Mouse (Mus musculus): ENCODE results near the gene Cxcl5. TPM values are rescaled to one million over a fixed set of nuclear protein-coding genes. Genes with fewer than 3 reads are reported as not detected.

The Cxcl5 gene
- 1 to 10 TPM in 2 of 4 experiments, under 1 TPM in 2; 0.39 to 4.6 (median 2.1) TPM for total RNA-seq (2022)

DNA sequence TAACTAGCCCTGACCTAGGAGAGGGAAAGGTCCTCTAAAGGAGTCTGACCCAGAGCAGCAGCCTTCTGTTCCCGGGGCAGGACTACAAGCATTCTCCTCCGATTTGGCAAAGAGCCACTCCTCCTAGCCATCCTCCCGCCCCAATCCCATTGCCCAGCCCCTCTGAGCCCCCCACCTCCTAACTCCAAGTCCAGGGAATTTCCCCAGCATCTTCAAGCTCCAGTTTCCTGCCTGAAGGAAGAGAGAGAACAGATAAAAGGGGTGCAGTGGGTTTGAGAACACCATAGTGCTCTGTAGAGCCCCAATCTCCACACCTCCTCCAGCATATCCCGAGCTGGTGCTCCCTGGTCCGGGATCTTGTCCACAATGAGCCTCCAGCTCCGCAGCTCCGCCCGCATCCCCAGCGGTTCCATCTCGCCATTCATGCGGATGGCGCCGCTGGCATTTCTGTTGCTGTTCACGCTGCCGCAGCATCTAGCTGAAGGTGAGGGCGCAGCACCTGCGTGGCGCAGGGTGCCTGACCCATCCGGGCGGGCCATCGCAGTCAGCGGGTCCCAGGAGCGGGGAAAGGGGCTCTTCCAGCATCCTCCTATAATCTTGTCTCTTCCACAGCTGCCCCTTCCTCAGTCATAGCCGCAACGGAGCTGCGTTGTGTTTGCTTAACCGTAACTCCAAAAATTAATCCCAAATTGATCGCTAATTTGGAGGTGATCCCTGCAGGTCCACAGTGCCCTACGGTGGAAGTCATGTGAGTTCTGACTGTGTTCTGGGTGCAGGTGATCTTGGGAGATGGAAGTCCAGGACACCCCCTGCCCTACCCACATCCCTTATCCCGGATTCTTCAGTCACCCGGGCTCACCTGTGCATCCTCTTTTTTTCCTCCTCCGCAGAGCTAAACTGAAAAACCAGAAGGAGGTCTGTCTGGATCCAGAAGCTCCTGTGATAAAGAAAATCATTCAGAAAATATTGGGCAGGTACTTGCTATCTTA, at the start of gene Cxcl5:
Cxcl5 (plus strand) TSS at position 284 of the 989 bp plus-strand sequence.
- no peak for DNase-seq (ENCODE audit: low spot score in 2 of 2)

DNA sequence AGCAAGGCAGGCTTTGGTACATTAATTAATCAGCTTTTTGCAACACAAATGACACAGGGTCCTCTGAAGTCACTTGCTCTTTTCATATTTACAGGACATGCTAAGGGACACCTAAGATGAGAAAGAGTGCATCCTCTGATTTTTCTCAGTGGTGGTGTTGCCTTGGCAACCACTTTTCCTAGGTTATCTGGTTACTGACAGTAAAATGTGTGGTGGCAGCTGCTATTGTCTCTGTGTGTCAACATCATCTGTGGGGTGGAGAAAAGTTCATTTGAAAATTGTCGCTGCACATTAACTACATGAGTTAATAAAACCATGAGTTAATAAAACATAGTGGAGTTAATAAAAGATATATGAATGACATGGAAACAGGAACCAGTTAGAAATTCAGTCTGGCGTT, 47.8 kb upstream of the Cxcl5 start:
- DNase-seq (ENCODE audit: low spot score in 2 of 2), result no peak

DNA sequence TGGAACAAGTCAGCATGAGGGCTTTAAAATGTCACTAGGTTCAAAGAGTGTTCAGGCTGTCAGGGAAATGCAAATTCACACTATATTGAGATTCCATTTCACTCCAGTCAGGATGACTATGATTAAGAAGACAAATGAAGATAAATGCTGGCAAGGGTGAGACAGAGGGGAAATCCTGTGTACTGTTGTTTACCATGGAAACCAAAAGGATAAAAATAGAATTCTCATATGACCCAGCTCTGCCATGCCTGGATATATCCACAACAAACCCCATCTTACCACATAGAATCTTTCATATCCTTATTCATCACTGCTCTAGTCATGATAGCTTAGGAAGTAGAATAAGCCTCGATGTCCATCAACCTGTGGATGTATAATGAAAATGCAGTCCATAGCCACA, 41.2 kb upstream of the Cxcl5 start:
- DNase-seq (ENCODE audit: low spot score in 2 of 2), result no peak

DNA sequence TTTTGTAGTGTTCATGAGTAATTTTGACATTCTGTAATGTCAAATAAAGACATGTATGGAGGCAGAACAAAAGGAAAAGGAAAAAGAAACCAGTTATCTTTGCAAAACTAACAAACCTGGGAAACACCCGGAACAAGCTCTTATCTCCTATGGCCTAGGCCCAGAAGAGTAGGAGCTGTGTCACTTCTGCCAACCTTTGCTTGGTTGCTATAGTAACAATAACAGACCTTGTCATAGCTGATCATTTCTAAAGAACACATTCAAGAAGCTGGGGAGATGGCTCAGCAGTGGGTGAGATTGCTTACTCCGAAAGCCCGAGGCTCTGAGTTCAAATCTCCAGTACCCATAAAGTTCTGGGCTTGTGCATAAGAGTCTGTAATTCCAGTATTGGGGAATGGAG, 36.5 kb upstream of the Cxcl5 start:
- no peak for DNase-seq (ENCODE audit: low spot score in 2 of 2)

DNA sequence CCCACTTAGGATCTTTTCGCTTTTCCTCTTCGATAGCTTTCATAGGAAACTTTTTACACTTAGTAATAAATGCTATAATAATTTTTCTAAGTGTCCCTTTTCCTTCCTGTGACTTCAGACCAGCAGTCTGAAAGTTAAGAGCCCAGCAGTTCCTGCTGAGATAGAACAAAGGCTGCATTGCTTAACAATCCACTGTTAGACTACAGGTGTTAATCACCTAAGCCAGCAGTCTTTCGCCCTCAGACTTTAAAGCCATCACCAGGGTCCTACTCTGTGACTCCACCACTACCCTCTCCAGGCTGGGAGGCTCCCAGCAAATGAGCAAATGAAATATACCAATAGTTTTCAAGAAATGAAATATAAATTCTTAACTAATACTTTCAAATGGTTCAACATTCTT, 30.9 kb upstream of the Cxcl5 start:
- DNase-seq (ENCODE audit: low spot score in 2 of 2), result no peak

DNA sequence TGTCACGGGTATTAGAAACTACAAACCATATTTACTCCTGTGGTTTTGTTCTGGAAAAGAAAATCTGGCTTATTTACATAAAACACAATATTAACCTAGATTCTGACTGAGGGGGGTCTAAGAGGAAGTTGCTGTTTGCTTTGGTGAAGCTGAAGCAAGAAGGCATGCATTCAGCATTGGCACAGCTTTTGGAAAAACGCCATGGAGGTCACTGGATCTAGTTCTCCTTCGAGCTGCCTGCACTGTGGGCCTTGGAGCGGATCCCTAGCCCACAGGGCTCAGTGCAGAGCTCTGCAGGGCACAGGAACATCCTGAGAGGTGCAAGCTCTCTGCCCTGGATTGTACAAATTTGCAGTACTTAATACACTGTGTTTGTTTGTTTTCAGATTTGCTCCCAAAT, 27.7 kb upstream of the Cxcl5 start:
- DNase-seq (ENCODE audit: low spot score in 2 of 2), result no peak

DNA sequence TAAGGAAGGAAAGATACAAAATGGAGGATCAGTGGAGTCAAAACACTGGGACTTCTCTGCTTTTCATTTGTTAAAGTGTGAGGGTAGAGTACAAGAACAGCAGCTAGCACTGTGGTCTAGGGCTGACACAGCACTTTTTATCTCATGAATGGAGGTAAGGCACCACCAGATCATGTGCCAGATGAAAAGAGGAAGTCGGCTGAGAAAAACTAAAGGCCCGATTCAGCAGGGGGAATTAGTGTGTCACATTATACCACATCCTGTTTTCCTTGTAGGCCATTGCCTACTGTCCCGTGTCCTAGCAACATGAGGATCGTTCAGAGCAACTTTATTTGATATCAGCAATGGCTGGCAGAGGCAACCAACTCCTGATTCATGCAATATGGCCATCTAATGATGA, 17.1 kb upstream of the Cxcl5 start:
- no peak for DNase-seq (ENCODE audit: low spot score in 2 of 2)

DNA sequence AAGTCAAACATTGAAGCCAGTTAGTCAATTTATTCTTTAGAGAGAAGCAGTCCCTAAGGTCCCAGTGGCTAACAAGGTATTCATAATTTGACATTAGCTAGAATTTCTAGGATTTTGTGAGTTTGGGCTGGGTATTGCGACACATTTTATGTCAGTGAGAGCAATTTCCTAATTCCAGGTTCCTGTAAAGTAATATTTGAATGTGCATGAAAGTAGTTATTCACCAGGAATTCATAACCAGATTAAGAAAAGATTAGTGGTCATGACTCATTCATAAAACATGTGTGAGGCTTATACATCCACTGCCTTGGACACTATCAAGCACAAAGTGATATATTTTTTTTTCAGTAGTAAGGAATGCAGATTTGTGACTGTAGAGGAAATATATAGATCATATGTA, 5.2 kb upstream of the Cxcl5 start:
- no peak for DNase-seq (ENCODE audit: low spot score in 2 of 2)

DNA sequence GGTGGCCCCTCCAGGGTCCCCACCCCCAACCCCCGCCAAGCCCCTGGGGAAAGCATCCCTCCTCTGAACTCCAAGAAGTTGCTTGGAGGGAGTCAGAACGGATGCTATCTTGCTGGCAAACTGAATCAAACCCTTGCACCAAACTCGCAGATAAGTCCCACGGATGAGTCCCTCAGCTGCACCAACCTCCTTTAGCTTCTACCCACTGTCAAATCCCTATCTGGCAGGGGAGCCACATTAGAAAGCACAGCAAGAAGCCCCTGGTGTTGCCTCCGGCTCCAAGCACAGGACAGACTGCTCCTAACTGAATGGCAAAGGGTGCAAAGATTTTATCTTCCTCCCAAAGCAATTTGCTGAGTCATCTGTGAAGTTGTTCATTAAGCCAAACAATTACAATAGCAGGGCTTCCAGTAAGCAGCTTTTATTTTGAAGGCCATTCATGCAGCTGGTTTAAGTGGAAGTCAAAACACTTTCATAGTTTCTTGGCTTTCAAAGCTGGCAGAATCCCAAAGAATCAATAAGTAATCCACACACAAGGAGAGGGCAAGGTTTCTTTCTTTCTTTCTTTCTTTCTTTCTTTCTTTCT, 1.0 kb upstream of the Cxcl5 start:
- DNase-seq (ENCODE audit: low spot score in 2 of 2), result no peak

DNA sequence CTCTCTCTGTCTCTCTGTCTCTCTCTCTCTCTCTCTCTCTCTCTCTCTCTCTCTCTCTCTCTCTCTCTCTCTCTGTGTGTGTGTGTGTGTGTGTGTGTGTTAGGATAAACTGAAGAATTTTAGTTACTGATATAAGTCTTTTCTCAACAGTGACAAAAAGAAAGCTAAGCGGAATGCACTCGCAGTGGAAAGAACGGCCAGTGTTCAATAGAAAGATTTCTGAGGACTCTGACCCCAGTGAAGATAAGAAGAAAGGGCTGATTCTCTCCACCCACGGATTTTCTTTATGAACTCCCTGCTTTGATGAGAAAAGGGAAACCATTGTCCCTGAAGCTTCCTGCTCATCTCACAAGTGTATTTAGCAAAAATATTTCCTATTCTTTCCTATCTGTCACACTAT, 1.1 kb downstream of the Cxcl5 start:
- no peak for DNase-seq (ENCODE audit: low spot score in 2 of 2)

DNA sequence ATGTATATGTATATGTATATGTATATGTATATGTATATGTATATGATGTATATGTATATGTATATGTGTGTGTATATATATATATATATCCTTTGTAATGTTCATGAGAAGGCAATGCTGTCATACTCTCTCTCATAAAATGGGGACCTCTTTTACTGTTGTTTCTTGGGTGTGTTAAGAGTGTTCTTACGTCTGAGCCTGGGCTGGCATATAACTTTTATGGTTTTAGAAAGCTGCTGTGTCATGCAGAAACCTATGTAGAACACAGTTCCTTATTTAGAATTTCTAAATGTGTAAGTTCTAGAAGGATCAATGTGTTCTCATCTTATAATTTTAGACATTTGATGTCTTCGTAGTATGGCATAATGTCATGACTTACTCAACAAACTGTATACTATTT, 1.7 kb downstream of the Cxcl5 start:
- DNase-seq (ENCODE audit: low spot score in 2 of 2), result no peak

DNA sequence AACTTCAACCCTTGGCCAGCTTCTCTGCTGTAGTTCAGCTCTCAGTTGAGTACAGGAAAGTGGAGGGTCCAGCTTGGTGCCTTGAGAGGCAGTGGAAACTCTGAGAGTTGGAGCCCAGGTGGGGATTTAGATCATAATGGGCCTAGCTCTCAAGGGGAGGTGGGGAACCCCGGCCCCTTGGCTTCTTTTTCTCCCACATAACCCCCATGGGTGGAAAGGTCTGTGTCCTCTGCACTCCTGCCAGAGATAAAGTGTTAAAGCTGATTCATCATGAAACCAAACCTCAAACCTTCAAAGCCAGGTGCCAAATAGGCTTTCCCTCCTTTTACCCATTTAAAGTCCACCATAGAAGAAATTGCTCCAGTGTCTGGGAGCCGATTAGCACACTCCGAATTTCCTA, 2.7 kb downstream of the Cxcl5 start:
- DNase-seq (ENCODE audit: low spot score in 2 of 2), result no peak

DNA sequence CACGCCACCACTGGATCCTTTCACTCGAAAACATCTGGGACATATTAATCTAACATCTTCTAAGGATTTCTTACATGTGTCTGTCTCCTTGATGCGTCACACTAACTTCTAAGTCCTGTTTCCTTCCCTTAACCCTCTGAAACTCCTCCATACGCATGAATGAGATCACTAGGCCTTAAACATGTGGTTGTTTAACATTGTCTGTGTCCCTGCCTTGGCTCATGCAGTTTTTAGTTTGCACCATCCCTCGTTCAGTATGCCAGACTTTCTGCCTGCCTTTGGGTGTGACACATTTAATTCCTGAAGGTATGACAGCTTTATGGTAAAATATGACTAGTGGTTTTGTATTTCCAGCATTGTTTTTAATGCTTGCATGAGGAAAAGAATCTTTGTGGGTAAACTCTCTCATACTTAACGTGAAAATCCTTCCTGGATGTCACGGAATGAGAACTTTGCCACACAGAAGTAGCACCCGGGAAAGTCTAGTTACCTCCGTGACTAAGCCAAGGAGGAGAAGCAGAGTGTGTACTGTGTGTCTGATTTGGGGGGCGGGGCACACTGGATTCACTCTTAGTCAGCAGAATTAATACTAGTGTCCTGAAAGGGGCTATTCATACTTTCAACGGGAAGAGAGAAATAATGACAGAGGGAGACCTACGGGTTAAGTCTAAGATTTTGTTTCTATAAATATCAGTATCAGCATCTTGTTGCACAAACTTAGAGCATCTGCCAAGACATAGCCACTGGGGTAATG, 4.9 kb downstream of the Cxcl5 start:
- DNase-seq (ENCODE audit: low spot score in 2 of 2), result no peak

DNA sequence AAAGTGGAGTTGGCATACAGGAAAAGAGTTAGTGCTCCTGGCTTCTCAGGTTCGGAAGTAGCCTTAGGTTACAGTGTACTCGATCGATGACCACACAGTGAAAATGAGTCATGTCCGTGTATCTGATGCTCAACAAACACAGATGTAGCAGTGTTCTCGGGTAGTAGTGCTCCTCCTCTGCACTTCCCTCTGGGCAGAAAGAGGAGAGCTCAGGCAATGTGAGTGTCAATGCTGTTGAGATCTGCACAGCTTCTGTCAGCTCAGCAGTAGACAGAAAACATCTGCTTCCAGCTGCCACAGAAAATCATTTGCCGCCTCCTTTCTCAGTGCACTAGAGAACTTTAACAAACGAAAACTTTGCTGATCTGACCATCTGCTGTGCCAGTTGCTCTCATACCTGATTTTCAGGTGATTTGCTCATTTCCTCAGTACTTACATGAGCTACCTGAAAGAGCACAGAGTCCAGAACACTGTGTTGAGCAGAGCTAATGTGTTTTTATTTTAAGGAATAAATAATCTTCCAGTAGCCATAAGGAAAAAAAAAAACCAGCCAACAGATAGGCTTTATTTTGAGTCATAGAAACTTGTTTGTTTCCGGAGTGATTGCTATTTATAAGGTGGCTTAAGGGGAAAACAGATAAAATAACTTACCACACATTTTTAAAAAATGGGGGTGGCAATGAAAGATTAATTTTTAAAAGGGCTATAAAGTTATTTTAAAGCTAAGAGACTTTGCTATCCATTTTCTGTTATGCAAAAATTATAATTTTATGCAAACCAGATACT, 6.9 kb downstream of the Cxcl5 start:
- DNase-seq (ENCODE audit: low spot score in 2 of 2), result no peak

DNA sequence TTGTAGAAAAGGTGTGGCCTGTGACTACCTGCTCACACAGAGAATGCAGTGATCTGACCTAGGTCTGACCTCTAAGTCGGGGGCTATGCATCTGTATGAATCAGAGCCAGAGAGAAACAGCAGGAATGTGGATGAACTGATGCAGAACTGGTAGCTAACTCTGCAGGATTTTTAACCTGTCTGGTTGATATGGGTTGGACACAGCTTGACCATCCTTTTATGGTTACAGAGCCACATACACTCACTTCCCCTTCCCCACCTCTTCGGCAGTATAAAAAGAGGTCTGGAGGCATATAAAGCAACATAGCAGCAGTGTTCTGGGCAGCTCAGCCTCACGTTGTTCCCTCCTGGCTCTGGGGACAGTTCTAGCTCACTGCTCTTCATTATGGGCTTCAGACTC, 9.1 kb downstream of the Cxcl5 start, which contains the start of gene Ppbp:
Ppbp (plus strand) TSS at position 301 of the 400 bp plus-strand sequence.
- DNase-seq (ENCODE audit: low spot score in 2 of 2), result no peak

DNA sequence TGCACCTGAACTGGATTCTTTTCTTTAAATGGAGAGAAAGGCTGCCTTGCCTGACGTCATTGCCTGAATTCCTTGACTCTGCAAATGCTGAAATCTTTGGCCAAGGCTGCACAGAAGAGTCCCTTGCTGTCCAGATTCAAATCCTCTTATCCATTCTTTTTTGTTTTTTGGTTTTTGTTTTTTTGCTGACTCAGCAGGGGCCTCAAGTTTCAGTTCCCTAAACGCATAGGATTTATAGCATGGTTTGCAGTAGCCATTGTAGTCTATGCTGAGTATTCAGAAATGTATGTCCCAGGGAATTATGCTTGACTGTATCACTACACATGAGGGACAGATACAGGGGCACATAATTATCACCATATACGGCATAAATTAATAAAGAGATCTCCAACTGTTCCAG, 12.2 kb downstream of the Cxcl5 start:
- no peak for DNase-seq (ENCODE audit: low spot score in 2 of 2)

DNA sequence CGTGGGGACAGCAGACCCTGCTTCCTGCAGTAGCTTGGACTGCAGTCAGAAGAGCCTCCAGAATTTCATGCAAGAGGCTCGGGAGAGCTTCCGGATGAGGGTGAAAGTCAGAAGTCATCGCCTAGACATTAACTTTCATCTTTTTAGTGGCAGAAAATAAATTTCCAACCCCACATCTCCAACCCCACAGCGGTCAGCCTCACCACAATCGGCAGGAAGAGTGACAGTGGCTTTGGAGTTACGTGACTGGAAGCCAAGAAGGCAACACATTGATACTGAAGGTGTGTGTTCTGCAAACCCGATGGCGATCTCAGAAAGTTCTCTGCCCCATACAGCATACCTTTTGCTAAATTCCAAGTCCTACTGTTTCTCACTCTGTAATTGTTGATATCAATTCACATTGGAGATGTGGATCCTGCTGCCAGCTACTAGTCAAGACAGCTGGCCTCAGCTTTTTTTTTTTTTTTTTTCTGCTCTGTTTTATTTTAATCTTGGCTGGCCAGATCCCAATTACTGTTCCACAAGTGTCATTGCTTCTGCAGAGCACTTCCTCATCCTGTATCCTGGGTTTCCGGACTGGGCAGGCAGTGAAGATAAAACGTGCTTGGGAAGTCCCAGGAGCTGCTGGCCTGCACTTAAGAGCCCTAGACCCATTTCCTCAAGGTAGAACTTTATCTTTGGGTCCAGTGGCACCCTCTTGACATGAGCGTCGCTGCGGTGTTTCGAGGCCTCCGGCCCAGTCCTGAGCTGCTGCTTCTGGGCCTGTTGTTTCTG, 12.9 kb downstream of the Cxcl5 start, which contains the start of gene Pf4:
Pf4 (plus strand) TSS at position 556 of the 774 bp plus-strand sequence.
- DNase-seq (ENCODE audit: low spot score in 2 of 2), result no peak

DNA sequence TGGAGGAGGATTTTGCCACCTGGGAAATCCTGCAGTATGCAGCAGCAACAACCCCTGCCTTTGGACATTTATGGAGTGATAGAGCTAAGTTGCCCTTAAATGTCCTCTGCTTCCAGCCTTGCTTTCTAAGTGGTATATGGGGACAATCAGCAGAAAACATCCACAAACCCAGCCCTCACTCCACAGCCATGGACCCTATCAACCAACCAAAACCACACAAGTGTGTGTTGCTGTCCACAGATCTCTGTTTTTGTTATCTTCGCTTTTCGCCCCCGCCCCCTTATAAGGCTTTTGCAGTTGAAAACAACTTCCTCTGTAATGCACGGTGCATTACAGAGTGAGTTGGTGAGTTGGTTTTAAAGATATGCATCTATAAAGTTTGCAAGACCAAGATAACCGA, 16.4 kb downstream of the Cxcl5 start:
- DNase-seq (ENCODE audit: low spot score in 2 of 2), result no peak

DNA sequence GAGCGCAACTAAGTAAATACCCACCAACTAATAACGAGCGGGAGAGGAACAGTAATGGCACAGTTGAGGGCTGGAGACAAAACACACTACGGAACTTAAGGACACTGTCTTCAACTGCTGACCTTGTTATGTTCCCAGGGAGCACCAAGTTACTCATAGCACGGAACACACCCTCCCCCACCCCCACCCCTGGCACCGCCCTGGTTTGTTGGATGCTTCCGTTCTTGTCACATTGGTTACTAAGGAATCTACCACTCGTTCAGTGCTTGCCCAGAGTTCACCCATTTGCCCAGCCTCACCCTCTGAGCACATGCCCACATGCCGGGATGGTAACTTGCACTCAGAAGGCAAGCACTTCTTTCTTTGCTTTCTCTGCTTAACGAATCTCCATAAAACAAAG, 18.5 kb downstream of the Cxcl5 start:
- DNase-seq (ENCODE audit: low spot score in 2 of 2), result no peak

DNA sequence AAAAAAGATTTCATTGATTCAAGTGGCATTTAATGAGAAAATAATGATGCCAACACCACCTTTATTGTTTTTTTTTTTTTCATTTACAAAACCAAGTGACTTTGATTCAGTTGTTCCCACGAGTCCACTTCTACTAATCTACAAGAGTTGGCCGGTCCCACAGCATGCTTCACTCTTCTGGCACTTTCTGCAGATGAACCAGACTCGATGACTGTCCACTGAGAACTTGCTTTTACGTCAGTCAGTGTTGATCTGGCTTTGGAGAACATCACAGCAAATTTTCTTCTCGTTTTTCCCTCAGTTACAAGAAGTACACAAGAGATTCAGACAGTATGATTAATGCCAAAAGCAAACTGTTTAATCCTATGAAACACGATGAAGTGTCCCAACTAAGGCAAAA, 19.7 kb downstream of the Cxcl5 start:
- DNase-seq (ENCODE audit: low spot score in 2 of 2), result no peak

All from layer of hippocampus, adult 8-10 months (tissue).